Mouse (Mus musculus) CH12.LX (cell line): ENCODE data around the gene Clcc1.
"Not testable (repeated sequence)": the region's sequence is repeated elsewhere in the genome, so short reads cannot be mapped to it uniquely, and the experiment has no call there.

Experiments used
- CHD1 ChIP-seq: IDR thresholded peaks from 2 replicates; pipeline ENCODE4 v1.6.1; 2012; ENCODE audit warnings: low read depth, low read length, improper control_type of control experiment, inconsistent platforms
- CTCF ChIP-seq, 2 experiments: IDR thresholded peaks in 1 of 2; conservative IDR thresholded peaks in 1 of 2; 2 replicates each; pipeline ENCODE4 v1.5.1; 2011 to 2012; ENCODE audit warnings: low read depth in 2 of 2, low read length in 2 of 2, improper control_type of control experiment in 1 of 2, inconsistent platforms in 1 of 2, mild to moderate bottlenecking in 1 of 2, moderate library complexity in 1 of 2
- MEF2A ChIP-seq: IDR thresholded peaks from 2 replicates; pipeline ENCODE4 v1.6.1; 2014; ENCODE audit warnings: low read depth, mild to moderate bottlenecking, inconsistent platforms, low read length, improper control_type of control experiment, borderline replicate concordance
- POLR2A ChIP-seq: IDR thresholded peaks from 2 replicates; pipeline ENCODE4 v1.6.1; 2011; ENCODE audit warnings: low read depth, mild to moderate bottlenecking, improper control_type of control experiment, low read length
- ZC3H11A ChIP-seq: IDR thresholded peaks from 2 replicates; pipeline ENCODE4 v1.6.1; 2012; ENCODE audit warnings: low read depth, mild to moderate bottlenecking, inconsistent platforms, low read length, improper control_type of control experiment

DNA sequence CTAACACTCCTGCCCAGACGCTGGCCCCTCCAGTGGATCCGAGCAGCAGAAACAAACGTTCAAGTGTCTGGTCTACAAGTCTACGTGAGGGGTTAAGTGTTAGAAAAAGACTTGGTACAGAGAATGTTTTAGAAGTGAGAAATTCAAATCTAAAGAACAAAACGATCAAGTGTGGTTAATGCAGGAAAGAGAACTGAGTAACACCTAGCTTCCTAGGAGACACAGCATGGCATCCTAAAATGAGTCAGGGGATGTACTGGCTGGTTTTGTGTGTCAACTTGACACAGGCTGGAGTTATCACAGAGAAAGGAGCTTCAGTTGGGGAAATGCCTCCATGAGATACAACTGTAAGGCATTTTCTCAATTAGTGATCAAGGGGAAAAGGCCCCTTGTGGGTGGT is 29.9 kb downstream of the Clcc1 start:
- TF ChIP-seq ZC3H11A; CHD1; MEF2A; POLR2A; CTCF (conservative IDR thresholded peaks at IDR 0.05 in 1 of 2, IDR thresholded peaks at IDR 0.05 in 1 of 2; ENCODE audit: low read depth in 2 of 2, low read length in 2 of 2): not testable (repeated sequence)
